Mouse (Mus musculus) gastrocnemius, postnatal 25 days (tissue): ENCODE measurements at regions not wholly inside any gene's neighbourhood (a gene's known extent, or its start where the extent isn't known, plus 50 kb on each side); places are given as distances from the start of the nearest gene placed in this dataset.
A peak's percentile ranks its signal among the peaks of the same experiment; 100 is the strongest.

Experiments used
- DNase-seq: peaks from one replicate; pipeline ENCODE4 v3.0.0; 2022

GRCm38 (mm10) chr11:7944373-7944772 lies 720.0 kb downstream of the Tns3 start:
- DNase-seq = no peak

- DNase-seq = no peak
These were observed 719.9 kb upstream of the Igfbp3 start for GRCm38 (mm10) chr11:7933611-7934010.

GRCm38 (mm10) chr11:7932638-7933037 lies 718.9 kb upstream of the Igfbp3 start:
- DNase-seq = no peak

- DNase-seq = no peak
These were observed 717.5 kb upstream of the Igfbp3 start for GRCm38 (mm10) chr11:7931064-7931797.

- DNase-seq = peak; percentile 32
These were observed 714.0 kb upstream of the Igfbp3 start for GRCm38 (mm10) chr11:7927676-7928075.

DNA sequence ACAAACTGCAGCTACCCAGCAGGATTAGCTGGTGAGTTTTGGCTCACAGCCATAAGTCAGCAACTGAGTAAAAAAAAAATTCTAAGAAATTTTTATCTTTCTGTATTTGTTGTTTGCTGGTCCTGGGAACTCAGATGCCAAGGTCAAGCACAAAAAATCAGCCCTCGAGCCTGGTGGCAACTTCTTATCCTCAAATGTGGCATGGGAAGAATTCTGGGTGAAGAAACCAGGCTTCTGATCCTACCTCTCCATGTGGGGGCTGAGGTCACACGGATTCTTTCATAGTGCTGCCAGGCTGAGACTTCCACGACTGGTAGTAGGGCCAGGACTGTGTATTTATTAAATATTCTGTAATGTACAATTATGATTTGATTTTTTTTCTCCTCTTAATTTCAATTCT lies 698.3 kb upstream of the Igfbp3 start:
- no peak for DNase-seq

- no peak for DNase-seq
These were observed 686.5 kb upstream of the Igfbp3 start for GRCm38 (mm10) chr11:7900266-7900665.

DNA sequence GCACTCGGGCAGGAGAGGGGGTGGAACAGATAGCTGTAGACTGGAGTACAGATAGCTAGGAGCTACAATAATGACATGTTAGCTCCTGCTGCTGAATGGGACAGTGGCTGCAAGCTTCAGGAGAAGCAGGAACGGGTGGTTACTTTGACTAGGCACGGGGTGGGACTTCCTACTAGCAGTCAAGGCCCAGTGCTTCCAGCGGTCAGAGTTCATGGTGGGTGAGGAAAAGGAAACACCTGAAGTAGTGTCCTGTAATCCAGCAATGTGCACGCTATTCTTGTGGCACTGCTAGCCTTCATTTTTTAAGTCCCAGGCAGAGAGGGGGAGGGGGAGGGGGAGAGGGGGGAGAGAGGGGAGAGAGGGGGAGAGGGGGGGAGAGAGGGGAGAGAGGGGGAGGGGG lies 684.5 kb upstream of the Igfbp3 start:
- DNase-seq = no peak

- DNase-seq = no peak
These were observed 666.8 kb upstream of the Igfbp3 start for GRCm38 (mm10) chr11:7880506-7880905.

DNA sequence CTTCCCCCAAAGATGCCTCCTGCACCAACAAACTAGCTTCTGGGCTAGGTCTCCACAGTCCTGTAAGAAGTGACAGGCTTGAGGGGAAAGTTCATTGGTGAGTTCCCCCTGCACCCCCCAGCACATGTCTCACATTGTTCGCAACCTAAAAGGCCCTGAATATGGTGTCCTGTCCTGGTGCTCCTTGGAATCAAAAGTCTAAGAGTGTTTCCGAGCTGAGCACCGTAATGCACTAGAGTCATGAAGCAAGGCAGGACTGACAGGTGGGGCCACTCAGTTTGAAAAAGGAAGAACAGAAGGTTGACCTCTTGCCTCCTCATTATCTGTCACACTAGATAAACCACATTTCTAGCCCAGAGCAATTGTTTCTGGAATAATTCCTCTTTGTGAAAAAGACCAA lies 650.4 kb upstream of the Igfbp3 start:
- DNase-seq = no peak

DNA sequence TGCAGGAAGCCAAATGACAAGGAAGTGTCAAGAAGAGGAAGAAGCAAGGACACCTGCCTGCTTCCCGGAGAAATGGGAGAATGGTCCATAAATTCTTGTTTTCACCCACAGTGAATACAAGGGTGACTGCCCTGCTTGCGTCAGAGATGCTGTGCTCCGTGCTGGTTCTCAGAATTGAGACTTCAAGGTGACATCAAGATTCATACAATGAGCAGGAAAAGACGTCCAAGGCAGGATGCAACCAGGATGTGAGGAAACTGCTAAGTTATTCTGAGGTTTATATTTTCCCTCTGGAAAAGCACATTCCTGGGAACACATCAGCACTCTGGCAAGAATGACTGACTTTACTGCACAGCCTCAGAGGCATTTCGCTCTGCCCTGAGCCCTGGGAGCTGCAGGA lies 650.0 kb upstream of the Igfbp3 start:
- DNase-seq = no peak

- peak; percentile 10 for DNase-seq
These were observed 648.8 kb upstream of the Igfbp3 start for GRCm38 (mm10) chr11:7862547-7862946.

DNA sequence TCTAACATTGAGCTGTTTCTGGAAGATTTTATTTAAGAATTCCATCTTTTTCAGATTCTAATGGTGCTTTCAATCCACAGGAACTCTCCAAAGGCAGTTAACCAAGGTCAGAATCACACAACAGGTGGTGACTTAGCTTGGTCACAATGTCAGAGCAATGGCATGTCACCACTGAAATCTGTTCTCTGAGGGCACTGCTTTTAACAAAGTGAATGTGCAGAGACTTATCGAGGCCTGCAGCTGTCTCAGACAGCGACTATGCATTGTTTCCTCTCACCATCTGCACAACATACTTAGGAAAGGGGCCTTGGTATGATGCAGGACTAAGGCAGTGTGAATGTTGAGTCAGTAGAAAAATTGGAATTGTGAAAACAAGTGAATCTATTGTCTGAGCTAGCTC lies 638.9 kb upstream of the Igfbp3 start:
- no peak for DNase-seq

GRCm38 (mm10) chr11:7838311-7839237 lies 624.9 kb upstream of the Igfbp3 start:
- DNase-seq = peak; percentile 27

DNA sequence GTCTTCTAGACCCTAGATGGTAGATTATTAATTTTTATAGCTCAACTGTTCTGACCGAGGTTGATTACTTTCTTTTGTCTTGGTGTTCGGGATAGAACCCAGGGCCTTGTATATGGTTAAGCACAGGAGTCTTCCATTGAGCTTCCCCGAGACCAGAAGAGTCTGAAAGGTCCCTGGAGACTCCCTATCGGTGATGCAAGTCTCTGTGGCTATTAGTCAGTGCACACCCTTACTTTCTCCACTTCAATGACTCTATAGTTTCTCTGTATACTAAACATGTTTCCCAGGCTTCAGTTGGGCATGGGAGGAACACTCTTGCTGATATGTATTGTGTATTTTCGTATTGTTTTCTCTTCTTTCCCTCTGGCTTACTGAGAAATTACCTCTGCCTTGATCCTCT lies 623.8 kb upstream of the Igfbp3 start:
- DNase-seq = no peak

DNA sequence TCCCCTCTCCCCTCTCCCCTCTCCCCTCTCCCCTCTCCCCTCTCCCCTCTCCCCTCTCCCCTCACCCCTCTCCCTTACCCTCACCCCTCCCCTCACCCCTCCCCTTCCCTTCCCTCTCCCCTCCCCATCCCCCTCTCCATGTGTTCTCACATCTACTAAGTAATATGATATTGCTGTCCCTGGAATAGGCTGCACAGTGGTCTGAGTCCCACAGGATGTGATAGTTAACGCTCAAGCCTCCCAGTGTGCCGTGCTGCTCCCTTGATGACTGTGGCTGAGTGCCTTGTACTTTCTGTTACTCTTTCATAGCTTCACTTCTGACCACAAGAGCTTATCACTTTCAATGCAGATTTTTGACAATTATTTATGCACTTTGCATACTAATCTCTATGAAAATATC lies 620.4 kb upstream of the Igfbp3 start:
- no peak for DNase-seq

- DNase-seq = no peak
These were observed 618.7 kb upstream of the Igfbp3 start for GRCm38 (mm10) chr11:7832376-7832775.

- DNase-seq = no peak
These were observed 616.0 kb upstream of the Igfbp3 start for GRCm38 (mm10) chr11:7829770-7830169.

DNA sequence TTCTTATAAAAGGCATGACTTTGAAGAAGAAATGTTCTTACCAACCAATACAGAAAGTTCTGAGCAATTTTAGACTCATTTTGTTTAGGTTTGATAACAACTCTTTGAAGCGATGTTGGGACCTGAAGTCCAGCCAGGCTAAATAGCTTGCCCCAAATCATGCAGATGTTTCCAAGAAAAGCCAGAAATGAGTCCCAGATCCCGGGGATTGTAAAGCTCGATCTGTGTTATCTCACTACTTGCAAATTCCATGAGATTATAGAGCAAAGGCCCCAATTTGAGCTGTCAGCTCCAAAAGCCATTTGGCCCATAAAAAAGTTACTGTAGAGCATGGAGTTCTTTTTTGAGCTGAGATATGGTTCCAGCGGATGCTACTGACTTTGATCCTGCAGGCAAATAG lies 614.3 kb upstream of the Igfbp3 start:
- no peak for DNase-seq

- DNase-seq = no peak
These were observed 613.7 kb upstream of the Igfbp3 start for GRCm38 (mm10) chr11:7827402-7827801.

DNA sequence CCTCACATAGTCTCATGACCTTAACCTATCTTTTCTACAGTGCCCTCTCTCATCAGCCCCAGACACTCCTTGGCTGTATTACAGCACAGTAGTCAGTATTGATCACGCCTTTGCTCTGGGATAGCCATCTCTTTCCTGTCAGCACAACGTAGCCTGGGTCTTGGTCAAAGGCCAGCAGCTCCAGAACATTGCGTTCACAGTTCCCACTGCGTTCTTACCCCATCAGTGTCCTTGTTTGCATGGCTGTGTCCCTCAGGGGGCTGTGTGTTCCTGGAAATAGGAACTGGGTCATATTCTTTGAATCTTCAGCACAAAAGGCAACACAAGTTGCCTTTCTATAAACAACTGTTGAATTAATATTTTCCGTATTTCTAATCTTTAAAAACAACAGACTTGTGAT lies 602.0 kb upstream of the Igfbp3 start:
- DNase-seq = peak; percentile 70

DNA sequence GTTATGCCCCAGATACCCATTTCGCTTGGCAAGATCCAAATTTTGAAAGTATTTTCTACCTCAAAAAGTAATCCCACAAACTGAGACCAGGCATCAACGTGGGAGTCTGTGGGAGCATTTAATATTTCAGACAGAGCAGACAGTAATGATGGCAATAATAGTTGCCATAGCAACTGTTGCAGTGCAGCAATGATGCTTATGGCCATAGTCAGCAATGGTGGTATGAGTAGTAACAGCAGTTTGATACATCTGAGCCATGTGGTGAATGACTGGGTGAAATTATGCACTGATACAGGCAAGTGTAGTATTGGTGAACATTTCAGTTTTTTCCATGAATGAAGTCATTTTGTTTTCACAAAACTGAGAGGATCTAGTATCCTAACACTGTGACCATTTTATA lies 600.8 kb upstream of the Igfbp3 start:
- DNase-seq = no peak

DNA sequence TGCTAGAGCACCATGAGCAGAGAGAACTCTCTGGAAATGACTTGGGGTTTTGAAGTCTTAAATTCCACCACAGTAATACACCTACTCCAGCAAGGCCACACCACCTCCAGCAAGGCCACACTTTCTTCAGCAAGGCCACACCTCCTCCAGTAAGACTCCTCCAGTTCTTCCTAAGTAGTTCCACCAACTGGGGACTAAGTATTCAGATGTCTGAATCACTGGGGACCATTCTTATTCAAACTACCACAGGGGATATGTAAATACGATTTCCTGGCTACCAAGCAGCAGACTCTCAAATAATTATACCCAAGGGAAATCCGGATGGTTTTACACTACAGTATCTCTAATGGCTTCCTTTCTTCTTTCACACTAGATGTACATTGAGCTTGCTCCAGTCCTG lies 598.7 kb upstream of the Igfbp3 start:
- DNase-seq = no peak

DNA sequence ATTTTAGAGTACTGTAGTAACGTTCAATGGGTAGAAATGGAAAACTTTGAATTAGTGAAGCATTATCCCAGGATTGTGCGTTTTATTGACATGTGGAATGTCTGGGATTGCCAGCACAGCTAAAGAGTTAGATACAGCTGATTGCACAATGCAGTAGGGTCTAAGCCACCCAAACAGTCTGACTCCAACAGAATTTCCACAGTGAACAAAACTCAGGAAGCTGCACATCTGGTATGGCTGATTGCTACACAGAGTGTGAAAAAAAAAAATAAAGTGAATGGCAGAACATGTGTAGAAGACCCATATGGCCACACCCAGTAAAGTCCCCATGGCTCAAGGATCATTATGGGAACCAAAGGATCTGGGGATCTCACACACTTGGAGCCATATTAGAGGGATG lies 596.0 kb upstream of the Igfbp3 start:
- DNase-seq = no peak
